Mouse (Mus musculus) heart, embryonic 14.5 days (tissue): Measurements from ENCODE around the gene Ppp1r9a. TPM values are rescaled to one million over a fixed set of nuclear protein-coding genes. Genes with fewer than 3 reads are reported as not detected.
A peak's percentile ranks its signal among the peaks of the same experiment; 100 is the strongest.

Source experiments
- ATAC-seq: fragments of 200-750 bp; cut with Nextera tagmentation; 2 replicates; pipeline ENCODE4 v1.8.0; 2017; ENCODE audit warnings: low read depth, moderate TSS enrichment; ENCODE audit not compliant: insufficient number of reproducible peaks, insufficient read depth, low FRiP score
- H3K27ac ChIP-seq, 2 experiments: fragments of 200-500 bp in 1 of 2; fragments of 300-500 bp in 1 of 2; sonication (generic) in 1 of 2; replicated peaks in 1 of 2; 2 replicates each; pipeline ENCODE4 v1.5.1; 2012 to 2014; ENCODE audit warnings: low read depth in 2 of 2, low read length in 2 of 2, control low read depth in 1 of 2, mild to moderate bottlenecking in 1 of 2, mixed read lengths in 1 of 2; ENCODE audit not compliant: control insufficient read depth in 1 of 2, insufficient read depth in 1 of 2
- H3K27me3 ChIP-seq: fragments of 300-500 bp; sonication (generic); 2 replicates; pipeline ENCODE4 v1.6.1; 2014; ENCODE audit warnings: mild to moderate bottlenecking, low read length, control low read depth; ENCODE audit not compliant: control insufficient read depth, insufficient read depth
- H3K36me3 ChIP-seq: fragments of 300-500 bp; sonication (generic); 2 replicates; pipeline ENCODE4 v1.6.1; 2014; ENCODE audit warnings: mild to moderate bottlenecking, control low read depth, low read length, mixed read lengths; ENCODE audit not compliant: control insufficient read depth, insufficient read depth
- H3K4me1 ChIP-seq, 2 experiments: fragments of 200-500 bp in 1 of 2; fragments of 300-500 bp in 1 of 2; sonication (generic) in 1 of 2; 2 replicates each; pipeline ENCODE4 v1.6.1; 2012 to 2014; ENCODE audit warnings: low read length in 2 of 2, control low read depth in 1 of 2, mixed read lengths in 1 of 2; ENCODE audit not compliant: control insufficient read depth in 2 of 2, insufficient read depth in 2 of 2
- H3K4me2 ChIP-seq: fragments of 300-500 bp; sonication (generic); 2 replicates; pipeline ENCODE4 v1.6.1; 2014; ENCODE audit warnings: mild to moderate bottlenecking, low read length
- H3K4me3 ChIP-seq, 2 experiments: fragments of 200-500 bp in 1 of 2; fragments of 300-500 bp in 1 of 2; sonication (generic) in 1 of 2; 2 replicates each; pipeline ENCODE4 v1.5.1; 2012 to 2014; ENCODE audit warnings: low read length in 2 of 2, mild to moderate bottlenecking in 2 of 2, control low read depth in 1 of 2, low read depth in 1 of 2, moderate library complexity in 1 of 2; ENCODE audit not compliant: control insufficient read depth in 1 of 2, insufficient read depth in 1 of 2
- H3K9ac ChIP-seq: fragments of 300-500 bp; sonication (generic); 2 replicates; pipeline ENCODE4 v1.6.1; 2014; ENCODE audit warnings: mild to moderate bottlenecking, low read length
- H3K9me3 ChIP-seq: fragments of 300-500 bp; sonication (generic); 2 replicates; pipeline ENCODE4 v1.6.1; 2016; ENCODE audit warnings: low read length, control low read depth; ENCODE audit not compliant: control insufficient read depth
- WGBS: fragments of 180-500 bp; shearing (Covaris S2); extraction: QIAGEN DNeasy Blood & Tissue Kit; methylation state at CpG from one replicate; pipeline ENCODE4 v1.1.7; 2014; 5-methylcytosine and 5-hydroxymethylcytosine counted together
- polyA plus RNA-seq: library from polyadenylated mRNA; unstranded; fragments of >200 nt; fragmentation: Nextera tagmentation; extraction: Ambion mirVana; gene quantifications from 2 replicates; pipeline ENCODE4 v1.2.1, GENCODE M21; 2014

Gene Ppp1r9a
- polyA plus RNA-seq, 1 experiment from 2014 or later, result 25.5 TPM

DNA sequence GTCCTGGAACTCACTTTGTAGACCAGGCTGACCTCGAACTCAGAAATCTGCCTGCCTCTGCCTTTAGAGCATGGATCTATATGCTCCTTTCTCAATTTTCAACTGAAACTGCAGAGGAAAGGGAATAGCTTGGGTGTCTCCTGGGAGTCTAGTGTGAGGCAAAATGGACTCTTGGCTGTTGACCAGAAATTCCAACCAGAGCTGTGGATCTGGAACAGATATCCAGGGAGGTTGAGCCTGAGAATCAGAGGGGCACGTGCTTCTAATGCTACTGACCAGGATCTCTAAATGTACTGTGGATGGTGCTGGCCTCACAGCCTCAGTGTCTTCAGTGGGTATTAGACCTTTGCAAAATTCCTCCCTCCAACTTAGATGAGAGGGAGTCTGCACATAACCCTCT lies 247.2 kb downstream of the Ppp1r9a start:
- Histone ChIP-seq H3K36me3 (peaks cover 11% of the 10 kb centered on the region; the same call in 1 of the 2 replicates), H3K9me3 (no peaks in the 10 kb centered on the region), H3K4me3 (no peak overlapping the region), H3K4me1 (peaks cover 15 to 28% of the 10 kb centered on the region in 2 experiments), H3K4me2 (no peak overlapping the region), H3K27ac (no peak overlapping the region), H3K9ac (no peak overlapping the region), H3K27me3 (no peaks in the 10 kb centered on the region)
- 51% methylated on average over 2 of the region's 2 CpGs for WGBS
- ATAC-seq, result no peak

DNA sequence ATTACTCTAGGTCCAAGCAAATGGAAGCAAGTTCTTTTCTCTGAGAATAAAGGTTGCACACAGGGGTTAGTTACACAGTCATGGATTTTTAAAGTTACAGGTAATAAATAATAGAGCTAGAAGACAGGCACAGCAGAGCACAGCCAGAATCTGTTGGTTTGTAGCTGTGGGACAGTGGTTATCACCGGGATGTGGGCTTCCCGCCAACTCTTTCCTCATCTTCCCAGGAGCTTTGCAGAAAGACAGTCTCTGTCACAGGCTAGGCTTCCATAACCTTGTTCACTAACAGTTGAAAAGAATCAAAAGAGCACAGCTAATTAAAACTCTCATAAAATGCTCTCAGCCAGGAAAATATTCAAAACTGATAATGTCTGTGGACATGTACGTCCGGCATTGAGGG lies 248.5 kb downstream of the Ppp1r9a start:
- Histone ChIP-seq H3K4me3 (no peak overlapping the region), H3K27me3 (no peaks in the 10 kb centered on the region), H3K4me1 (peaks cover 16 to 32% of the 10 kb centered on the region in 2 experiments), H3K4me2 (no peak overlapping the region), H3K27ac (peak overlapping the region in 1 of 2 experiments; percentile 53; a peak in 2 of 4 replicates), H3K9me3 (no peaks in the 10 kb centered on the region), H3K36me3 (peaks cover 11% of the 10 kb centered on the region; the same call in 1 of the 2 replicates), H3K9ac (no peak overlapping the region)
- WGBS, result 52% methylated on average over 4 of the region's 4 CpGs
- no peak for ATAC-seq

- Histone ChIP-seq H3K4me3 (no peak overlapping the region), H3K9me3 (no peaks in the 10 kb centered on the region), H3K9ac (no peak overlapping the region), H3K4me2 (0 out of 2 replicates have a peak overlapping the region, but pooled peaks have one; percentile 4), H3K27me3 (no peaks in the 10 kb centered on the region), H3K36me3 (peaks cover 11% of the 10 kb centered on the region; the same call in 1 of the 2 replicates), H3K4me1 (peaks cover 16 to 40% of the 10 kb centered on the region in 2 experiments), H3K27ac (peak overlapping the region in 1 of 2 experiments; percentile 51; a peak in 2 of 4 replicates)
- ATAC-seq, result no peak
- 31% methylated on average over 2 of the region's 2 CpGs for whole genome bisulfite sequencing
Measured at GRCm38 (mm10) chr6:5152185-5152584, 249.5 kb downstream of the Ppp1r9a start.

GRCm38 (mm10) chr6:5154786-5155185 lies 252.1 kb downstream of the Ppp1r9a start:
- Histone ChIP-seq H3K4me3 (no peak overlapping the region), H3K27me3 (no peaks in the 10 kb centered on the region), H3K9ac (no peak overlapping the region), H3K4me2 (no peak overlapping the region), H3K27ac (no peak overlapping the region), H3K4me1 (peaks cover 13 to 38% of the 10 kb centered on the region in 2 experiments), H3K36me3 (peaks cover 27% of the 10 kb centered on the region; the same call in 1 of the 2 replicates), H3K9me3 (no peaks in the 10 kb centered on the region)
- 78% methylated on average over 6 of the region's 6 CpGs for WGBS
- no peak for ATAC-seq

GRCm38 (mm10) chr6:5155313-5155927 lies 252.7 kb downstream of the Ppp1r9a start:
- ATAC-seq, result no peak
- Histone ChIP-seq H3K27ac (no peak overlapping the region), H3K9me3 (no peaks in the 10 kb centered on the region), H3K4me2 (no peak overlapping the region), H3K4me1 (peaks cover 10 to 35% of the 10 kb centered on the region in 2 experiments), H3K27me3 (no peaks in the 10 kb centered on the region), H3K4me3 (no peak overlapping the region), H3K36me3 (peaks cover 34% of the 10 kb centered on the region), H3K9ac (no peak overlapping the region)
- WGBS, result 51% methylated on average over 1 of the region's 1 CpGs

DNA sequence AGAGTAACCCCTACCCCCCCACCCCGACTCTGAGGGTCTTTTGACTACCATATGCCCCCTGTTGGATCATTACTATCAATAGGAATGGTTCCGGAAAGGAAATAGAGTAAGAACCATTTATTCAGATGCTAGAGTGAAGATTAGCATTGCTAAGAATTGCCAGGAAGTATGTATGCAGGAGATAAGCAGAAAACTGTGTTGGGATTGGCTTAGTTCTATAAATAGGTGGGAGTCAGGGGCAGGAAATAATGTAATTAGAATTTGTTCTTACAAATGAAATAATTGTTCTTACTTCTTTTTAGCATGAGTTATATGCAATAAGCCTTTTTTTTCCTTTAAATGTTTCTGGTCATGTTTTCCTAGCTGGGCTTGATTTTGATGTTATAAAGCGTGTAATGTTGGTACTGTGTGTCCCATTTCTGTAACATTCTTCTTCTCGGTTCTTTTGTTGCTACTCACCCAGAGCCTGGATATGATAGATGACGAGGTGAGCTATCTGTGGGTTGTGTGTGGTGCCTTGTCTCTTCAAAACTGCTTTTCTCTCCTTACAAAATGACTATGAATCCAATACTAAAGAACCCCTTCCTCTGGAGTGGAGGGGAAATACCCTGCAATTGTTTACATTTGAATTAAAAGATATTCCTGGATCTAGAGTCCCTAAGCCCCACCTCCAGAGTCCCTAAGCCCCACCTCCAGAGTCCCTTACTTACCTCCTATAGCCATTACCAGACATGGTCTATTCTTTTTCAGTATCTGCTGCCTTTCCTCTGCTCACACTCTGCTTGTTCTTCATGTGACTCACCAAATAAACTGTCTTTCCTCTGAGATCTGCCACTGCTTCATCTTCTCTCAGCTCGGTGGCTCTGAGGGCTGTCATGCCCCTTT lies 254.1 kb downstream of the Ppp1r9a start:
- H3K4me2 ChIP-seq, result no peak overlapping the region
- H3K9ac ChIP-seq, result no peak overlapping the region
- no peak overlapping the region for H3K4me3 ChIP-seq
- H3K27me3 ChIP-seq, result no peaks in the 10 kb centered on the region
- peaks cover 34% of the 10 kb centered on the region for H3K36me3 ChIP-seq
- peaks cover 3 to 21% of the 10 kb centered on the region in 2 experiments; a peak in 3 of 4 replicates for H3K4me1 ChIP-seq
- H3K27ac ChIP-seq, result peak overlapping the region; percentile 65 to 68
- ATAC-seq, result no peak
- 48% methylated on average over 6 of the region's 6 CpGs for WGBS
- no peaks in the 10 kb centered on the region for H3K9me3 ChIP-seq

GRCm38 (mm10) chr6:5159385-5159791 lies 256.7 kb downstream of the Ppp1r9a start:
- peaks cover 2 to 11% of the 10 kb centered on the region in 2 experiments; a peak in 3 of 4 replicates for H3K4me1 ChIP-seq
- no peak overlapping the region for H3K9ac ChIP-seq
- H3K27me3 ChIP-seq, result no peaks in the 10 kb centered on the region
- H3K36me3 ChIP-seq, result peaks cover 28% of the 10 kb centered on the region
- H3K4me3 ChIP-seq, result no peak overlapping the region
- ATAC-seq, result no peak
- peak overlapping the region in 1 of 2 experiments; percentile 57; a peak in 1 of 4 replicates for H3K27ac ChIP-seq
- 68% methylated on average over 7 of the region's 7 CpGs for WGBS
- no peaks in the 10 kb centered on the region for H3K9me3 ChIP-seq
- H3K4me2 ChIP-seq, result no peak overlapping the region
